Mouse (Mus musculus): Measurements from ENCODE around the gene Tst. TPM values are rescaled to one million over a fixed set of nuclear protein-coding genes. Genes with fewer than 3 reads are reported as not detected.

Gene Tst
- polyA plus RNA-seq, 1 experiment from 2014 or later = 52.1 TPM

- H3K27ac ChIP-seq = peak overlapping the region; percentile 99; the same call in 1 of the 2 replicates
- H3K9ac ChIP-seq = peak overlapping the region; percentile 66
- peaks cover 63% of the 10 kb centered on the region for H3K4me1 ChIP-seq
- peak overlapping the region; percentile 86 for H3K4me2 ChIP-seq
- ATAC-seq (replicated peaks; ENCODE audit: low FRiP score) = no peak
- WGBS = 43% methylated on average over 11 of the region's 11 CpGs
- H3K36me3 ChIP-seq = no peaks in the 10 kb centered on the region
- H3K9me3 ChIP-seq (replicated peaks) = no peaks in the 10 kb centered on the region
- H3K4me3 ChIP-seq (replicated peaks) = peak overlapping the region; percentile 63
- peaks cover 24% of the 10 kb centered on the region for H3K27me3 ChIP-seq
Measured at GRCm38 (mm10) chr15:78405098-78405497, 609 bp downstream of the Tst start.

- peak overlapping the region; percentile 86 for H3K4me2 ChIP-seq
- 0 out of 2 replicates have a peak overlapping the region, but pooled peaks have one; percentile 5 for H3K9ac ChIP-seq
- WGBS = 59% methylated on average over 1 of the region's 1 CpGs
- no peaks in the 10 kb centered on the region for H3K36me3 ChIP-seq
- peaks cover 12% of the 10 kb centered on the region for H3K27me3 ChIP-seq
- peak overlapping the region; percentile 82 for H3K27ac ChIP-seq
- ATAC-seq (replicated peaks; ENCODE audit: low FRiP score) = no peak
- H3K4me1 ChIP-seq = peaks cover 52% of the 10 kb centered on the region
- no peaks in the 10 kb centered on the region for H3K9me3 ChIP-seq (replicated peaks)
- no peak overlapping the region for H3K4me3 ChIP-seq (replicated peaks)
Measured at GRCm38 (mm10) chr15:78403896-78404295, 1.8 kb downstream of the Tst start.

GRCm38 (mm10) chr15:78403301-78403741 is 2.4 kb downstream of the Tst start:
- Histone ChIP-seq H3K4me1 (peaks cover 52% of the 10 kb centered on the region), H3K36me3 (no peaks in the 10 kb centered on the region), H3K27ac (peak overlapping the region; percentile 82), H3K27me3 (peaks cover 6% of the 10 kb centered on the region), H3K9ac (0 out of 2 replicates have a peak overlapping the region, but pooled peaks have one; percentile 5), H3K9me3 (replicated peaks) (no peaks in the 10 kb centered on the region), H3K4me3 (replicated peaks) (no peak overlapping the region), H3K4me2 (peak overlapping the region; percentile 86)
- 37% methylated on average over 3 of the region's 3 CpGs for whole genome bisulfite sequencing
- peak; percentile 24 for ATAC-seq (replicated peaks; ENCODE audit: low FRiP score)

- Histone ChIP-seq H3K27me3 (no peaks in the 10 kb centered on the region), H3K9ac (no peak overlapping the region), H3K9me3 (replicated peaks) (no peaks in the 10 kb centered on the region), H3K4me2 (no peak overlapping the region), H3K4me1 (peaks cover 47% of the 10 kb centered on the region), H3K36me3 (no peaks in the 10 kb centered on the region), H3K4me3 (replicated peaks) (no peak overlapping the region), H3K27ac (peak overlapping the region; percentile 82)
- 72% methylated on average over 7 of the region's 7 CpGs for WGBS
- no peak for ATAC-seq (replicated peaks; ENCODE audit: low FRiP score)
Measured at GRCm38 (mm10) chr15:78402423-78402822, 3.3 kb downstream of the Tst start.

GRCm38 (mm10) chr15:78401921-78402320 is 3.8 kb downstream of the Tst start:
- Histone ChIP-seq H3K36me3 (no peaks in the 10 kb centered on the region), H3K27me3 (no peaks in the 10 kb centered on the region), H3K9me3 (replicated peaks) (no peaks in the 10 kb centered on the region), H3K4me1 (peaks cover 42% of the 10 kb centered on the region), H3K4me3 (replicated peaks) (no peak overlapping the region), H3K4me2 (no peak overlapping the region), H3K27ac (0 out of 2 replicates have a peak overlapping the region, but pooled peaks have one; percentile 82), H3K9ac (no peak overlapping the region)
- no peak for ATAC-seq (replicated peaks; ENCODE audit: low FRiP score)
- WGBS = 58% methylated on average over 4 of the region's 4 CpGs

GRCm38 (mm10) chr15:78401345-78401744 is 4.4 kb downstream of the Tst start:
- Histone ChIP-seq H3K4me1 (peaks cover 40% of the 10 kb centered on the region), H3K9ac (no peak overlapping the region), H3K4me3 (replicated peaks) (no peak overlapping the region), H3K27ac (0 out of 2 replicates have a peak overlapping the region, but pooled peaks have one; percentile 4), H3K27me3 (no peaks in the 10 kb centered on the region), H3K36me3 (no peaks in the 10 kb centered on the region), H3K4me2 (no peak overlapping the region), H3K9me3 (replicated peaks) (no peaks in the 10 kb centered on the region)
- 73% methylated on average over 6 of the region's 6 CpGs for WGBS
- ATAC-seq (replicated peaks; ENCODE audit: low FRiP score) = no peak

GRCm38 (mm10) chr15:78395478-78395962 is 10.2 kb downstream of the Tst start, which contains the start of gene Tex33:
Tex33 (minus strand) TSS chr15:78395912.
- Histone ChIP-seq H3K9me3 (replicated peaks) (no peaks in the 10 kb centered on the region), H3K36me3 (no peaks in the 10 kb centered on the region), H3K4me2 (no peak within 1 kb of the TSS), H3K4me1 (no peaks in the 10 kb centered on the region), H3K4me3 (replicated peaks) (no peak within 1 kb of the TSS), H3K27me3 (no peaks in the 10 kb centered on the region), H3K9ac (no peak within 1 kb of the TSS), H3K27ac (no peak within 1 kb of the TSS)
- ATAC-seq (replicated peaks; ENCODE audit: low FRiP score) = no peak
- 84% methylated on average over 8 of the region's 8 CpGs for WGBS

GRCm38 (mm10) chr15:78390855-78391254 is 14.9 kb downstream of the Tst start:
- no peak for ATAC-seq (replicated peaks; ENCODE audit: low FRiP score)
- H3K4me3 ChIP-seq (replicated peaks) = no peak overlapping the region
- WGBS = 83% methylated on average over 3 of the region's 3 CpGs

GRCm38 (mm10) chr15:78385564-78385963 is 20.1 kb downstream of the Tst start:
- no peaks in the 10 kb centered on the region for H3K9me3 ChIP-seq (replicated peaks)
- no peak overlapping the region for H3K27ac ChIP-seq
- no peak overlapping the region for H3K4me2 ChIP-seq
- no peak overlapping the region for H3K4me3 ChIP-seq (replicated peaks)
- H3K27me3 ChIP-seq = no peaks in the 10 kb centered on the region
- no peaks in the 10 kb centered on the region for H3K36me3 ChIP-seq
- 83% methylated on average over 1 of the region's 1 CpGs for WGBS
- H3K9ac ChIP-seq = no peak overlapping the region
- ATAC-seq (replicated peaks; ENCODE audit: low FRiP score) = no peak
- no peaks in the 10 kb centered on the region for H3K4me1 ChIP-seq

More at GRCm38 (mm10) chr15:78390855-78391254, 14.9 kb downstream of the Tst start:
- H3K36me3 ChIP-seq = no peaks in the 10 kb centered on the region
- no peak overlapping the region for H3K27ac ChIP-seq
- no peaks in the 10 kb centered on the region for H3K27me3 ChIP-seq
- H3K9ac ChIP-seq = no peak overlapping the region
- H3K9me3 ChIP-seq (replicated peaks) = no peaks in the 10 kb centered on the region
- no peak overlapping the region for H3K4me2 ChIP-seq
- H3K4me1 ChIP-seq = no peaks in the 10 kb centered on the region

- WGBS = 68% methylated on average over 7 of the region's 7 CpGs
- Histone ChIP-seq H3K4me3 (replicated peaks) (no peak overlapping the region), H3K4me2 (no peak overlapping the region), H3K4me1 (no peaks in the 10 kb centered on the region), H3K27me3 (no peaks in the 10 kb centered on the region), H3K9ac (no peak overlapping the region), H3K27ac (no peak overlapping the region), H3K36me3 (no peaks in the 10 kb centered on the region), H3K9me3 (replicated peaks) (no peaks in the 10 kb centered on the region)
- no peak for ATAC-seq (replicated peaks; ENCODE audit: low FRiP score)
Measured at GRCm38 (mm10) chr15:78384220-78385116, 21.2 kb downstream of the Tst start.

GRCm38 (mm10) chr15:78383450-78384219 is 22.1 kb downstream of the Tst start:
- no peaks in the 10 kb centered on the region for H3K27me3 ChIP-seq
- H3K36me3 ChIP-seq = no peaks in the 10 kb centered on the region
- no peaks in the 10 kb centered on the region for H3K4me1 ChIP-seq
- no peak for ATAC-seq (replicated peaks; ENCODE audit: low FRiP score)
- H3K27ac ChIP-seq = no peak overlapping the region
- H3K9me3 ChIP-seq (replicated peaks) = no peaks in the 10 kb centered on the region
- H3K4me3 ChIP-seq (replicated peaks) = no peak overlapping the region
- no peak overlapping the region for H3K9ac ChIP-seq
- no peak overlapping the region for H3K4me2 ChIP-seq
- 81% methylated on average over 11 of the region's 11 CpGs for WGBS

- H3K9ac ChIP-seq = no peak overlapping the region
- no peaks in the 10 kb centered on the region for H3K4me1 ChIP-seq
- no peak overlapping the region for H3K27ac ChIP-seq
- 92% methylated on average over 4 of the region's 4 CpGs for WGBS
- H3K27me3 ChIP-seq = no peaks in the 10 kb centered on the region
- H3K4me3 ChIP-seq (replicated peaks) = no peak overlapping the region
- no peaks in the 10 kb centered on the region for H3K36me3 ChIP-seq
- no peaks in the 10 kb centered on the region for H3K9me3 ChIP-seq (replicated peaks)
- no peak for ATAC-seq (replicated peaks; ENCODE audit: low FRiP score)
- no peak overlapping the region for H3K4me2 ChIP-seq
Measured at GRCm38 (mm10) chr15:78382115-78382514, 23.6 kb downstream of the Tst start.

Measured in kidney, embryonic 15.5 days (tissue).